Mouse (Mus musculus): ENCODE results near the gene E4f1. TPM values are rescaled to one million over a fixed set of nuclear protein-coding genes. Genes with fewer than 3 reads are reported as not detected.

The E4f1 gene
- polyA plus RNA-seq, 1 experiment from 2014 or later, result 54.0 TPM

- 31% methylated on average over 22 of the region's 22 CpGs for WGBS
- Histone ChIP-seq H3K9me3 (ENCODE audit: control insufficient read depth, low read length) (no peaks in the 10 kb centered on the region), H3K27me3 (replicated peaks; ENCODE audit: control insufficient read depth, insufficient read depth, low read length) (no peaks in the 10 kb centered on the region), H3K4me3 (replicated peaks; ENCODE audit: low read length) (peak overlapping the region; percentile 95), H3K9ac (replicated peaks; ENCODE audit: low read depth, low read length) (peak overlapping the region; percentile 30), H3K4me1 (replicated peaks; ENCODE audit: control insufficient read depth, insufficient read depth, low read length) (peaks cover 30% of the 10 kb centered on the region), H3K36me3 (ENCODE audit: control insufficient read depth, insufficient read depth) (peaks cover 13% of the 10 kb centered on the region), H3K27ac (ENCODE audit: low read length) (peak overlapping the region; percentile 11; the same call in 1 of the 2 replicates), H3K4me2 (ENCODE audit: low read length) (peak overlapping the region; percentile 57)
- ATAC-seq, result peak; percentile 21
Measured at GRCm38 (mm10) chr17:24413557-24414211, 56.4 kb downstream of the E4f1 start.

- H3K27me3 ChIP-seq (replicated peaks; ENCODE audit: control insufficient read depth, insufficient read depth, low read length), result no peaks in the 10 kb centered on the region
- H3K9ac ChIP-seq (replicated peaks; ENCODE audit: low read depth, low read length), result no peak overlapping the region
- peaks cover 29% of the 10 kb centered on the region for H3K36me3 ChIP-seq (ENCODE audit: control insufficient read depth, insufficient read depth)
- H3K9me3 ChIP-seq (ENCODE audit: control insufficient read depth, low read length), result no peaks in the 10 kb centered on the region
- no peak overlapping the region for H3K4me2 ChIP-seq (ENCODE audit: low read length)
- no peaks in the 10 kb centered on the region for H3K4me1 ChIP-seq (replicated peaks; ENCODE audit: control insufficient read depth, insufficient read depth, low read length)
- WGBS, result 85% methylated on average over 12 of the region's 12 CpGs
- no peak for ATAC-seq
- H3K27ac ChIP-seq (ENCODE audit: low read length), result no peak overlapping the region
- no peak overlapping the region for H3K4me3 ChIP-seq (replicated peaks; ENCODE audit: low read length)
Measured at GRCm38 (mm10) chr17:24407116-24407803, 62.9 kb downstream of the E4f1 start.

- Histone ChIP-seq H3K27me3 (replicated peaks; ENCODE audit: control insufficient read depth, insufficient read depth, low read length) (no peaks in the 10 kb centered on the region), H3K4me3 (replicated peaks; ENCODE audit: low read length) (no peak overlapping the region), H3K4me2 (ENCODE audit: low read length) (no peak overlapping the region), H3K4me1 (replicated peaks; ENCODE audit: control insufficient read depth, insufficient read depth, low read length) (no peaks in the 10 kb centered on the region), H3K9me3 (ENCODE audit: control insufficient read depth, low read length) (no peaks in the 10 kb centered on the region), H3K27ac (ENCODE audit: low read length) (no peak overlapping the region), H3K36me3 (ENCODE audit: control insufficient read depth, insufficient read depth) (peaks cover 32% of the 10 kb centered on the region), H3K9ac (replicated peaks; ENCODE audit: low read depth, low read length) (no peak overlapping the region)
- no peak for ATAC-seq
- WGBS, result 88% methylated on average over 3 of the region's 3 CpGs
Measured at GRCm38 (mm10) chr17:24402371-24402770, 67.7 kb downstream of the E4f1 start.

- Histone ChIP-seq H3K4me1 (replicated peaks; ENCODE audit: control insufficient read depth, insufficient read depth, low read length) (no peaks in the 10 kb centered on the region), H3K27me3 (replicated peaks; ENCODE audit: control insufficient read depth, insufficient read depth, low read length) (no peaks in the 10 kb centered on the region), H3K27ac (ENCODE audit: low read length) (no peak overlapping the region), H3K4me2 (ENCODE audit: low read length) (no peak overlapping the region), H3K4me3 (replicated peaks; ENCODE audit: low read length) (no peak overlapping the region), H3K9ac (replicated peaks; ENCODE audit: low read depth, low read length) (no peak overlapping the region), H3K36me3 (ENCODE audit: control insufficient read depth, insufficient read depth) (peaks cover 2% of the 10 kb centered on the region; the same call in 1 of the 2 replicates), H3K9me3 (ENCODE audit: control insufficient read depth, low read length) (no peaks in the 10 kb centered on the region)
- WGBS, result 87% methylated on average over 7 of the region's 7 CpGs
- ATAC-seq, result no peak
Measured at GRCm38 (mm10) chr17:24394456-24394855, 75.7 kb downstream of the E4f1 start.

Other genes starting within 250 kb of the E4f1 start
- gene Tedc2, start 249.5 kb downstream of the E4f1 start, polyA plus RNA-seq (2015; fragmentation: Nextera tagmentation; extraction: Ambion mirVana), result 10.2 and 12.2 TPM in 2 replicates
- gene Ccnf, start 218.8 kb downstream of the E4f1 start, polyA plus RNA-seq (2015; fragmentation: Nextera tagmentation; extraction: Ambion mirVana), result 26.0 and 32.0 TPM in 2 replicates
- gene Abca17, start 119.2 kb downstream of the E4f1 start, polyA plus RNA-seq (2015; fragmentation: Nextera tagmentation; extraction: Ambion mirVana), result 0.47 and 0.97 TPM in 2 replicates
- gene Abca3, start 118.4 kb downstream of the E4f1 start, polyA plus RNA-seq (2015; fragmentation: Nextera tagmentation; extraction: Ambion mirVana), result 23.9 and 29.6 TPM in 2 replicates
- 362 and 389 TPM in 2 replicates for gene Rnps1, start 55.7 kb downstream of the E4f1 start, polyA plus RNA-seq (2015; fragmentation: Nextera tagmentation; extraction: Ambion mirVana)
- 30.4 and 34.8 TPM in 2 replicates for gene Eci1, start 43.7 kb downstream of the E4f1 start, polyA plus RNA-seq (2015; fragmentation: Nextera tagmentation; extraction: Ambion mirVana)
- gene Dnase1l2, start 27.2 kb downstream of the E4f1 start, polyA plus RNA-seq (2015; fragmentation: Nextera tagmentation; extraction: Ambion mirVana), result 6.2 and 9.5 TPM in 2 replicates
- gene Pgp, start 79 bp upstream of the E4f1 start, polyA plus RNA-seq (2015; fragmentation: Nextera tagmentation; extraction: Ambion mirVana), result 50.5 and 54.0 TPM in 2 replicates
- gene Bricd5, start 3.6 kb upstream of the E4f1 start, polyA plus RNA-seq (2015; fragmentation: Nextera tagmentation; extraction: Ambion mirVana), result 0.39 and 0.92 TPM in 2 replicates
- gene Mlst8, start 8.8 kb upstream of the E4f1 start, polyA plus RNA-seq (2015; fragmentation: Nextera tagmentation; extraction: Ambion mirVana), result 38.9 and 42.4 TPM in 2 replicates
- gene Caskin1, start 18.3 kb upstream of the E4f1 start, polyA plus RNA-seq (2015; fragmentation: Nextera tagmentation; extraction: Ambion mirVana), result 18.8 and 30.4 TPM in 2 replicates
- 108 and 121 TPM in 2 replicates for gene Traf7, start 57.6 kb upstream of the E4f1 start, polyA plus RNA-seq (2015; fragmentation: Nextera tagmentation; extraction: Ambion mirVana)
- gene Rab26, start 63.9 kb upstream of the E4f1 start, polyA plus RNA-seq (2015; fragmentation: Nextera tagmentation; extraction: Ambion mirVana), result 6.8 and 10.9 TPM in 2 replicates
- 18.3 and 27.6 TPM in 2 replicates for gene Pkd1, start 79.5 kb upstream of the E4f1 start, polyA plus RNA-seq (2015; fragmentation: Nextera tagmentation; extraction: Ambion mirVana)
- 80.4 and 86.8 TPM in 2 replicates for gene Tsc2, start 162.3 kb upstream of the E4f1 start, polyA plus RNA-seq (2015; fragmentation: Nextera tagmentation; extraction: Ambion mirVana)
- gene Nthl1, start 162.4 kb upstream of the E4f1 start, polyA plus RNA-seq (2015; fragmentation: Nextera tagmentation; extraction: Ambion mirVana), result 13.4 and 14.4 TPM in 2 replicates
- gene Slc9a3r2, start 180.0 kb upstream of the E4f1 start, polyA plus RNA-seq (2015; fragmentation: Nextera tagmentation; extraction: Ambion mirVana), result 28.1 and 31.2 TPM in 2 replicates
- gene Npw, start 188.1 kb upstream of the E4f1 start, polyA plus RNA-seq (2015; fragmentation: Nextera tagmentation; extraction: Ambion mirVana), result not detected in 2 replicates
- 17.9 and 22.0 TPM in 2 replicates for gene Zfp598, start 199.4 kb upstream of the E4f1 start, polyA plus RNA-seq (2015; fragmentation: Nextera tagmentation; extraction: Ambion mirVana)
- gene Syngr3, start 219.6 kb upstream of the E4f1 start, polyA plus RNA-seq (2015; fragmentation: Nextera tagmentation; extraction: Ambion mirVana), result 143 and 193 TPM in 2 replicates
- gene Gfer, start 225.8 kb upstream of the E4f1 start, polyA plus RNA-seq (2015; fragmentation: Nextera tagmentation; extraction: Ambion mirVana), result 35.0 and 35.4 TPM in 2 replicates
- 2.0 and 2.7 TPM in 2 replicates for gene Noxo1, start 225.9 kb upstream of the E4f1 start, polyA plus RNA-seq (2015; fragmentation: Nextera tagmentation; extraction: Ambion mirVana)
- 83.7 and 85.5 TPM in 2 replicates for gene Tbl3, start 237.3 kb upstream of the E4f1 start, polyA plus RNA-seq (2015; fragmentation: Nextera tagmentation; extraction: Ambion mirVana)
- gene Rnf151, start 247.8 kb upstream of the E4f1 start, polyA plus RNA-seq (2015; fragmentation: Nextera tagmentation; extraction: Ambion mirVana), result not detected in 2 replicates
- 787 and 797 TPM in 2 replicates for gene Rps2, start 247.8 kb upstream of the E4f1 start, polyA plus RNA-seq (2015; fragmentation: Nextera tagmentation; extraction: Ambion mirVana)